Mouse (Mus musculus): ENCODE measurements around the gene Hist1h2ak. TPM values are rescaled to one million over a fixed set of nuclear protein-coding genes. Genes with fewer than 3 reads are reported as not detected.

The Hist1h2ak gene
- 30.4 and 31.0 TPM in 2 replicates for polyA plus RNA-seq (2012; rRNA removed)

GRCm38 (mm10) chr13:21753524-21754285 is at the start of gene Hist1h2ak, which contains the start of gene Hist1h2bn:
Gene Hist1h2ak (minus strand): TSS chr13:21753827.
Gene Hist1h2bn (plus strand): TSS chr13:21754123.

GRCm38 (mm10) chr13:21786899-21787629 is 33.4 kb upstream of the Hist1h2ak start, which contains the start of the genes Hist1h2an and Hist1h2bp:
Gene Hist1h2an (minus strand): TSS chr13:21787218.
Gene Hist1h2bp (plus strand): TSS chr13:21787461.

GRCm38 (mm10) chr13:21783255-21783617 is 29.6 kb upstream of the Hist1h2ak start, which contains the start of gene Hist1h3i:
Gene Hist1h3i (minus strand): TSS chr13:21783370.

GRCm38 (mm10) chr13:21779767-21780731 is 26.4 kb upstream of the Hist1h2ak start, which contains the start of gene Hist1h1b:
Gene Hist1h1b (minus strand): TSS chr13:21780625.

GRCm38 (mm10) chr13:21750159-21751017 is 3.2 kb downstream of the Hist1h2ak start, which contains the start of gene Hist1h4k:
Gene Hist1h4k (minus strand): TSS chr13:21750505.

GRCm38 (mm10) chr13:21734906-21735767 is 18.5 kb downstream of the Hist1h2ak start, which contains the start of gene Hist1h4j:
Gene Hist1h4j (plus strand): TSS chr13:21735064.

GRCm38 (mm10) chr13:21721757-21722372 is 31.8 kb downstream of the Hist1h2ak start, which contains the start of gene Hist1h2bm:
Gene Hist1h2bm (plus strand): TSS chr13:21722044.

GRCm38 (mm10) chr13:21717397-21718357 is 36.0 kb downstream of the Hist1h2ak start, which contains the start of gene Hist1h3h:
Gene Hist1h3h (plus strand): TSS chr13:21717659.

GRCm38 (mm10) chr13:21715864-21716539 is 37.6 kb downstream of the Hist1h2ak start, which contains the start of the genes Hist1h2bl and Hist1h2ai:
Gene Hist1h2bl (minus strand): TSS chr13:21716143.
Gene Hist1h2ai (plus strand): TSS chr13:21716422.

Other genes starting within 250 kb of the Hist1h2ak start
- 0.98 and 1.7 TPM in 2 replicates for gene Zkscan8, start 222.7 kb downstream of the Hist1h2ak start, polyA plus RNA-seq (2012; rRNA removed)
- not detected in 2 replicates for gene Olfr1366, start 211.0 kb downstream of the Hist1h2ak start, polyA plus RNA-seq (2012; rRNA removed)
- not detected in 2 replicates for gene Olfr1535, start 193.9 kb downstream of the Hist1h2ak start, polyA plus RNA-seq (2012; rRNA removed)
- gene Olfr1364, start 172.1 kb downstream of the Hist1h2ak start, polyA plus RNA-seq (2012; rRNA removed): not detected in 2 replicates
- gene Olfr1362, start 139.8 kb downstream of the Hist1h2ak start, polyA plus RNA-seq (2012; rRNA removed): not detected in 2 replicates
- gene Olfr11, start 111.3 kb downstream of the Hist1h2ak start, polyA plus RNA-seq (2012; rRNA removed): not detected in 2 replicates
- gene Olfr1361, start 90.4 kb downstream of the Hist1h2ak start, polyA plus RNA-seq (2012; rRNA removed): not detected in 2 replicates
- not detected in 2 replicates for gene Olfr1360, start 76.4 kb downstream of the Hist1h2ak start, polyA plus RNA-seq (2012; rRNA removed)
- not detected in 2 replicates for gene Olfr1359, start 55.7 kb downstream of the Hist1h2ak start, polyA plus RNA-seq (2012; rRNA removed)
- gene Hist1h2bl, start 37.7 kb downstream of the Hist1h2ak start, polyA plus RNA-seq (2012; rRNA removed): 11.8 and 13.4 TPM in 2 replicates
- 41.0 and 55.3 TPM in 2 replicates for gene Hist1h2ai, start 37.4 kb downstream of the Hist1h2ak start, polyA plus RNA-seq (2012; rRNA removed)
- 40.1 and 49.5 TPM in 2 replicates for gene Hist1h3h, start 36.2 kb downstream of the Hist1h2ak start, polyA plus RNA-seq (2012; rRNA removed)
- 4.6 and 5.2 TPM in 2 replicates for gene Hist1h2bm, start 31.8 kb downstream of the Hist1h2ak start, polyA plus RNA-seq (2012; rRNA removed)
- gene Hist1h4j, start 18.8 kb downstream of the Hist1h2ak start, polyA plus RNA-seq (2012; rRNA removed): 5.3 and 7.1 TPM in 2 replicates
- gene Hist1h4k, start 3.3 kb downstream of the Hist1h2ak start, polyA plus RNA-seq (2012; rRNA removed): 39.5 and 42.9 TPM in 2 replicates
- 12.9 and 14.9 TPM in 2 replicates for gene Hist1h2bn, start 296 bp upstream of the Hist1h2ak start, polyA plus RNA-seq (2012; rRNA removed)
- gene Hist1h1b, start 26.8 kb upstream of the Hist1h2ak start, polyA plus RNA-seq (2012; rRNA removed): 1.4 and 1.5 TPM in 2 replicates
- 48.3 and 58.4 TPM in 2 replicates for gene Hist1h3i, start 29.5 kb upstream of the Hist1h2ak start, polyA plus RNA-seq (2012; rRNA removed)
- 15.5 and 20.4 TPM in 2 replicates for gene Hist1h2an, start 33.4 kb upstream of the Hist1h2ak start, polyA plus RNA-seq (2012; rRNA removed)
- 0.66 and 3.2 TPM in 2 replicates for gene Hist1h2bp, start 33.6 kb upstream of the Hist1h2ak start, polyA plus RNA-seq (2012; rRNA removed)
- 37.1 and 59.1 TPM in 2 replicates for gene Hist1h2bq, start 56.4 kb upstream of the Hist1h2ak start, polyA plus RNA-seq (2012; rRNA removed)
- gene Hist1h2ao, start 56.6 kb upstream of the Hist1h2ak start, polyA plus RNA-seq (2012; rRNA removed): not detected in 2 replicates
- not detected in 2 replicates for gene Hist1h4m, start 57.9 kb upstream of the Hist1h2ak start, polyA plus RNA-seq (2012; rRNA removed)
- 47.6 and 53.6 TPM in 2 replicates for gene Hist1h4n, start 78.4 kb upstream of the Hist1h2ak start, polyA plus RNA-seq (2012; rRNA removed)
- gene Hist1h2ap, start 79.7 kb upstream of the Hist1h2ak start, polyA plus RNA-seq (2012; rRNA removed): 577 and 675 TPM in 2 replicates
- gene Hist1h2br, start 79.9 kb upstream of the Hist1h2ak start, polyA plus RNA-seq (2012; rRNA removed): 32.1 and 54.0 TPM in 2 replicates
- 0.06 and 0.16 TPM in 2 replicates for gene Zfp184, start 191.3 kb upstream of the Hist1h2ak start, polyA plus RNA-seq (2012; rRNA removed)
- not detected in 2 replicates for gene Pom121l2, start 227.4 kb upstream of the Hist1h2ak start, polyA plus RNA-seq (2012; rRNA removed)

All from colon, adult 2 months (tissue).